Mouse (Mus musculus) stomach, adult 2 months (tissue): ENCODE data around the gene Olfr594. TPM values are rescaled to one million over a fixed set of nuclear protein-coding genes. Genes with fewer than 3 reads are reported as not detected.

Source experiments
- polyA plus RNA-seq: library from polyadenylated mRNA; depleted of rRNA; stranded (reverse); fragments of >200 nt; gene quantifications from 2 replicates; pipeline ENCODE4 v1.2.3, GENCODE M21; 2012; rRNA removed

Olfr594 gene
- polyA plus RNA-seq, result not detected in 2 replicates

GRCm38 (mm10) chr7:103216696-103217095 lies at the start of gene Olfr594:
Gene Olfr594 (plus strand): TSS chr7:103216996.

GRCm38 (mm10) chr7:103178240-103178639 lies 38.6 kb upstream of the Olfr594 start, which contains the start of gene Olfr591:
Gene Olfr591 (minus strand): TSS chr7:103178340.

GRCm38 (mm10) chr7:103184503-103184902 lies 32.3 kb upstream of the Olfr594 start, which contains the start of gene Olfr592:
Gene Olfr592 (plus strand): TSS chr7:103184803.

GRCm38 (mm10) chr7:103211562-103211961 lies 5.2 kb upstream of the Olfr594 start, which contains the start of gene Olfr593:
Gene Olfr593 (plus strand): TSS chr7:103211862.

GRCm38 (mm10) chr7:103252405-103252804 lies 35.6 kb downstream of the Olfr594 start, which contains the start of gene Usp17ld:
Gene Usp17ld (minus strand): TSS chr7:103252505.

Other genes with a start within 250 kb of the Olfr594 start
- not detected in 2 replicates for gene Olfr577, start 241.1 kb upstream of the Olfr594 start, polyA plus RNA-seq
- gene Olfr578, start 227.7 kb upstream of the Olfr594 start, polyA plus RNA-seq, result not detected in 2 replicates
- gene Olfr582, start 179.0 kb upstream of the Olfr594 start, polyA plus RNA-seq, result not detected in 2 replicates
- not detected in 2 replicates for gene Olfr583, start 165.7 kb upstream of the Olfr594 start, polyA plus RNA-seq
- not detected in 2 replicates for gene Olfr584, start 135.1 kb upstream of the Olfr594 start, polyA plus RNA-seq
- gene Olfr585, start 119.3 kb upstream of the Olfr594 start, polyA plus RNA-seq, result not detected in 2 replicates
- gene Olfr586, start 91.4 kb upstream of the Olfr594 start, polyA plus RNA-seq, result not detected in 2 replicates
- not detected in 2 replicates for gene Olfr588-ps1, start 76.1 kb upstream of the Olfr594 start, polyA plus RNA-seq
- not detected in 2 replicates for gene Olfr589, start 60.6 kb upstream of the Olfr594 start, polyA plus RNA-seq
- not detected in 2 replicates for gene Olfr591, start 38.7 kb upstream of the Olfr594 start, polyA plus RNA-seq
- not detected in 2 replicates for gene Olfr592, start 32.2 kb upstream of the Olfr594 start, polyA plus RNA-seq
- gene Olfr593, start 5.1 kb upstream of the Olfr594 start, polyA plus RNA-seq, result not detected in 2 replicates
- gene Usp17ld, start 35.5 kb downstream of the Olfr594 start, polyA plus RNA-seq, result not detected in 2 replicates
- gene Olfr596, start 88.7 kb downstream of the Olfr594 start, polyA plus RNA-seq, result not detected in 2 replicates
- not detected in 2 replicates for gene Olfr597, start 99.3 kb downstream of the Olfr594 start, polyA plus RNA-seq
- not detected in 2 replicates for gene Olfr598, start 106.6 kb downstream of the Olfr594 start, polyA plus RNA-seq
- not detected in 2 replicates for gene Olfr599, start 118.9 kb downstream of the Olfr594 start, polyA plus RNA-seq
- gene Olfr600, start 132.7 kb downstream of the Olfr594 start, polyA plus RNA-seq, result not detected in 2 replicates
- gene Olfr601, start 145.7 kb downstream of the Olfr594 start, polyA plus RNA-seq, result not detected in 2 replicates
- gene Olfr603, start 169.2 kb downstream of the Olfr594 start, polyA plus RNA-seq, result not detected in 2 replicates
- not detected in 2 replicates for gene Usp17lc, start 198.1 kb downstream of the Olfr594 start, polyA plus RNA-seq
- gene Olfr605, start 228.4 kb downstream of the Olfr594 start, polyA plus RNA-seq, result not detected in 2 replicates
- gene Olfr606, start 232.1 kb downstream of the Olfr594 start, polyA plus RNA-seq, result not detected in 2 replicates
- not detected in 2 replicates for gene Olfr607, start 247.2 kb downstream of the Olfr594 start, polyA plus RNA-seq